Mouse (Mus musculus): ENCODE measurements around the gene Irgc1. TPM values are rescaled to one million over a fixed set of nuclear protein-coding genes. Genes with fewer than 3 reads are reported as not detected.

The Irgc1 gene
- polyA plus RNA-seq, 1 experiment from 2014 or later: not detected

DNA sequence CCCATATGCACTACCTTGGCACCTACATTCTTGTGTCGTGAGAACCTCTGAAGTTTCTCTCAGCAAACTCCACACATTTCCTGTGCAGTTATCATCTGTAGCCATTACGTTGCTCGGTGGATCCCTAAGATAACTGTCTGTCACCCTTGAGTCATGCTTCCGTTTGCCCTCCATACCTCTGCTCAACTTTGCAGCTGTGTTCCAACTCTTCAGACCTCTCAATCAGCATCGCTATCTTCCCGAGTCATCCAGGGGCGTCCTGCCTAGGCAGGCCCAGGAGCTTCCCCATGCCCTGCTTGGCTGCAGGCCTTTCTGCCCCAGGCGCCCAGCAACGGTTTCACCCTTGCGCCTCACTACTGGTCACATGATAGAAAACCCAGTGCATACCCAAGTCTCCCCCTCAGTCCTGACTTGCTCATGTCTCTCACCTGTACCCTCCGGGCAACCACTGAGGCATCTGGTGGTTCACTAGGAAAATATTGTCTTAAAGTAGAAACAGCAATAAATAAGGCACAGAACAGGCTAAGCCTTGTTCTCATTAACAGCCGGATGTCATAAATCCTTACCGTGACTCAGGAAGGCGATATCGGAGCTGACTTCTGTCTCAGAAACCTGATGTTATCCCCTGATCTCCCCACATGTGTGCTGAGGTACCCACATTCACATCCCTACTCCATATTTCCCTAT, 57.5 kb downstream of the Irgc1 start:
- 66% methylated on average over 15 of the region's 15 CpGs for whole genome bisulfite sequencing
- no peak overlapping the region for H3K9ac ChIP-seq
- H3K9me3 ChIP-seq: no peaks in the 10 kb centered on the region
- H3K27me3 ChIP-seq (replicated peaks): no peaks in the 10 kb centered on the region
- ATAC-seq (ENCODE audit: insufficient read depth, low FRiP score, low read depth): no peak
- no peak overlapping the region for H3K27ac ChIP-seq
- H3K4me1 ChIP-seq: peaks cover 21% of the 10 kb centered on the region
- H3K4me2 ChIP-seq: no peak overlapping the region
- H3K36me3 ChIP-seq: no peaks in the 10 kb centered on the region
- H3K4me3 ChIP-seq (replicated peaks): no peak overlapping the region

DNA sequence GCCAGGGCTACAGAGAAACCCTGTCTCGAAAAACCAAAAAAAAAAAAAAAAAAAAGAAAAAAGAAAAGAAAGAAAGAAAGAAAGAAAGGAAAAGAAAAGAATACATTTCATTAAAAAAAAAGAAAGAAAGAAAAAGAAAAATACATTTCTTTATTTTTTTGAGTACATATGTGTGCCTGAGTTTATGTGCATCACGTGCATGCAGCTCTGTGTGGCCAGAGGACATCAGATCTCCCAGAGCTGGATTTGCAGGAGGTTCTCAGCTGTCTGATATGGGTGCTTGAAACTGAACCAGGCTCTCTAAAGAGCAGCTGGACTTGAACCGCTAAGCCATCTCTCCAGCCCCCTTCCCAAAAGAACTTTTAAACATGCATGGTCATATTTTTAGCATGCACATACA, 58.0 kb downstream of the Irgc1 start:
- Histone ChIP-seq H3K4me3 (replicated peaks) (no peak overlapping the region), H3K27me3 (replicated peaks) (no peaks in the 10 kb centered on the region), H3K9me3 (no peaks in the 10 kb centered on the region), H3K9ac (no peak overlapping the region), H3K4me1 (peaks cover 25% of the 10 kb centered on the region), H3K36me3 (no peaks in the 10 kb centered on the region), H3K27ac (no peak overlapping the region), H3K4me2 (no peak overlapping the region)
- ATAC-seq (ENCODE audit: insufficient read depth, low FRiP score, low read depth): no peak
- WGBS: 84% methylated on average over 3 of the region's 3 CpGs

DNA sequence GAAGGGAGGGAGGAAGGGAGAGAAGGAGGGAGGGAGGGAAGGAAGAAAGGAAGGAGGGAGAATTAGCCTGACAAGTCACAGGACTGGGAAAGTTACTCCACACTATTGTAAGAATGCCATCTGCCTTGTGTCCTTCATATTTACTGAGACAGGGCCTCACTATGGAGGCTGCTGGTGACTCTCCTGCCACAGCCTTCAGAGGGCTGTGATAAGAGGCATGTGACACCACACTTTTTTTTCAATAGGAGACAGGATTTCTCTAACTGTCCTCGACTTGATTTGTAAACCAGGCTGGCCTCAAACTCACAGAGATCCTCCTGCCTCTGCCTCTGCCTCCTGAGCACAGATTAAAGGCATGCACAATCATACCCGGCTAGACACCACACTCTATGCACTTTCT, 60.4 kb downstream of the Irgc1 start:
- H3K27ac ChIP-seq: peak overlapping the region; percentile 78
- no peak overlapping the region for H3K4me2 ChIP-seq

DNA sequence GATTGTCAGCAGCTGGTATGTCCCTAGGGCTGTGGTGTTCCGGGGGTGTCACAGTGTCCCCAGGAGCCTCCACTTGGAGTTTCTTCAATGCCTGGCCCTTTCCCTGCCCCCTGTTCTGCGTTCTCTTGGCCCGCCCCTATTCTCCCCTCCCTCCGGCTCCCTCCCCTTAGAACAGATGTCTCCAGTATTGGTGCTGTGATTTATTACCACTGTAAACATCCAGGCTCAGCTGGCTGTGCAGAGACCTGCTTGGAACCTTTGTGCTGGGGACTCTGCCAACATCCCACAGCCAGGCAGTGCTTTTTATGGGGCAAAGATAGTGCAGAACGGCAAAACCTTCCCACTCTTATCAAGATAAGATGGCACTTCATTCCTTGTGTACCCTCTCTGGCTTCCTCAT, 61.0 kb downstream of the Irgc1 start:
- peak; percentile 80 for ATAC-seq (ENCODE audit: insufficient read depth, low FRiP score, low read depth)
- peak overlapping the region; percentile 46 for H3K4me2 ChIP-seq
- 0 out of 2 replicates have a peak overlapping the region, but pooled peaks have one; percentile 23 for H3K4me3 ChIP-seq (replicated peaks)
- H3K4me1 ChIP-seq: peaks cover 19% of the 10 kb centered on the region
- no peaks in the 10 kb centered on the region for H3K9me3 ChIP-seq
- WGBS: 5% methylated on average over 5 of the region's 5 CpGs
- H3K27me3 ChIP-seq (replicated peaks): no peaks in the 10 kb centered on the region
- H3K27ac ChIP-seq: peak overlapping the region; percentile 78
- no peak overlapping the region for H3K9ac ChIP-seq
- H3K36me3 ChIP-seq: no peaks in the 10 kb centered on the region

More for the DNA sequence above, 60.4 kb downstream of the Irgc1 start:
- ATAC-seq (ENCODE audit: insufficient read depth, low FRiP score, low read depth): no peak
- no peak overlapping the region for H3K9ac ChIP-seq
- H3K9me3 ChIP-seq: no peaks in the 10 kb centered on the region
- H3K4me1 ChIP-seq: peaks cover 20% of the 10 kb centered on the region
- H3K4me3 ChIP-seq (replicated peaks): no peak overlapping the region
- no peaks in the 10 kb centered on the region for H3K27me3 ChIP-seq (replicated peaks)
- no peaks in the 10 kb centered on the region for H3K36me3 ChIP-seq
- WGBS: 69% methylated on average over 2 of the region's 2 CpGs

DNA sequence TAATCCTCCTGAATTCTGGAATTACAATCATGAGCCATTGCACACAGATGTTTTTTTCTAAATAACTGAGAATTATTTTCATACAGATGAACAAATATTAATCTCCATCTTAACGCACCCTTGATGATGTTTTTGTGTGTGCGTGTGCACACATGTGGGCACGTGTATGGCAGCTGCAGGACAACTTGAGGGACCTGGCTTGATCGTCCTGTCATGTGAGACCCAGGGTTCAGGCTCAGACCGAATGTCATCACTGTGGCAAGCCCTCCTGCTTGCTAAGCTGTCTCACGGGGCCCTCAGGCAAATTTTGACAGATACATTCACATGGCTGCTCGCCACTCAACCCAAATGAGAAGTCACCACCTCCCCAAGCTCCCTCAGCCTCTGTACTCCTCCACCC, 61.6 kb downstream of the Irgc1 start:
- H3K36me3 ChIP-seq: no peaks in the 10 kb centered on the region
- 47% methylated on average over 7 of the region's 7 CpGs for WGBS
- no peak overlapping the region for H3K4me3 ChIP-seq (replicated peaks)
- no peak overlapping the region for H3K9ac ChIP-seq
- no peaks in the 10 kb centered on the region for H3K27me3 ChIP-seq (replicated peaks)
- H3K27ac ChIP-seq: peak overlapping the region; percentile 49; the same call in 1 of the 2 replicates
- H3K4me2 ChIP-seq: peak overlapping the region; percentile 19; the same call in 1 of the 2 replicates
- no peaks in the 10 kb centered on the region for H3K9me3 ChIP-seq
- peaks cover 19% of the 10 kb centered on the region for H3K4me1 ChIP-seq
- no peak for ATAC-seq (ENCODE audit: insufficient read depth, low FRiP score, low read depth)

DNA sequence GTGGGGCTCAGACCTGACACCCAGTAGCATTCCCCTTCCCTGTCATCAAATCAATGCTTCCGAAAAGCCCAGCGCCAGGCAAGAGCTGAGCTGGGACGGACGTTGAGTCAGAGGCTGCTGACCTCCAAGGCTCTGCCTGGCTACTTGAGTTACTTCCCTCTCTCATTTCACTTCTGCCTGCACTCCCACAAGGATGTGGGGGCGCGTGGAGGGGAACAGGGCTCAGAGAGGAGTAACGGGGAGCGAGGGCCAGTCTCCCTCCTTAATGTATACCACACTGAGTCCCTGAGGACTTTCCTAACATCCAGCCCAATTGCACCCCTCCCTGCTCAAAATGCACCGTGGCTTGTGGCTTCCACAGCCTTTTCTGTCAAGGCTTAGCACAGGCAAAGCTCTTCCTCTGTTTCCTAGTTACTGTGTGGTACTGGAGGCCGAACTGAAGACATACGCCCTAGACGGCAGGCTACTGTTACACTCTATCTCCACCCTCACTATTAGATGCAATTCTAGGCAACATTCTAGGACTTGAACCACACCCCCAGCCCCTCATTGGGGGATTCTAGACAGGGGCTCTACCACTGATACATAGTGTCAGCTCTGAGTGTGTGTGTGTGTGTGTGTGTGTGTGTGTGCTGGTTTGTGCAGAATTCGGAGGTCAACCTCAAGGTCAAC, 62.4 kb downstream of the Irgc1 start:
- H3K4me1 ChIP-seq: peaks cover 19% of the 10 kb centered on the region
- no peak overlapping the region for H3K4me3 ChIP-seq (replicated peaks)
- H3K9me3 ChIP-seq: no peaks in the 10 kb centered on the region
- peak overlapping the region; percentile 44 for H3K27ac ChIP-seq
- 47% methylated on average over 13 of the region's 13 CpGs for WGBS
- ATAC-seq (ENCODE audit: insufficient read depth, low FRiP score, low read depth): no peak
- no peaks in the 10 kb centered on the region for H3K36me3 ChIP-seq
- H3K4me2 ChIP-seq: no peak overlapping the region
- H3K27me3 ChIP-seq (replicated peaks): no peaks in the 10 kb centered on the region
- H3K9ac ChIP-seq: no peak overlapping the region

DNA sequence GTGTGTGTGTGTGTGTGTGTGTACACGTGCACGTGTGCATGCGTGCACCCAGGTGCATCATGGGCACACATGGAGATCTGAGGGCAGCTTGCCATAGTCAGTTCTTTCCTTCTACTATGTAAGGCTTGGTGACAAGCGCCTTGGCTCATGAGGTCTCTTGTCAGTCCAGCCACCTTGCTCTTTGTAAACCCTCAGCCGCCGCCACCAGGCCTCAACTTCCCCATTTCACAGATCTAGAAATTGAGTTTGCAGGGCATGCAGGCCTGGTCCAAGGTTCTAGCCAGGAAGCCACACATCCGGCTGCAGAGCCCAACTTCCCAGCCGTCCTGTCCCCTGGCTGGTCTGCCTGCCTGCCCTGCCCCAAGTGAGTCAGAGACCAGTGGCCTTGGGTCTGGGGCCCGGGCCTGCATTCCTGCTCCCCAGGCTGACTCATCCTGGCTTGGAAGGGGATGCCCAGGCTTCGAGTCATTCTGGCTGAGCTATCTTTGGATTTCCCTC, 65.0 kb downstream of the Irgc1 start:
- Histone ChIP-seq H3K4me2 (no peak overlapping the region), H3K4me3 (replicated peaks) (no peak overlapping the region), H3K9ac (no peak overlapping the region), H3K36me3 (no peaks in the 10 kb centered on the region), H3K4me1 (peaks cover 19% of the 10 kb centered on the region), H3K27ac (no peak overlapping the region), H3K9me3 (no peaks in the 10 kb centered on the region), H3K27me3 (replicated peaks) (no peaks in the 10 kb centered on the region)
- WGBS: 68% methylated on average over 10 of the region's 10 CpGs
- no peak for ATAC-seq (ENCODE audit: insufficient read depth, low FRiP score, low read depth)

DNA sequence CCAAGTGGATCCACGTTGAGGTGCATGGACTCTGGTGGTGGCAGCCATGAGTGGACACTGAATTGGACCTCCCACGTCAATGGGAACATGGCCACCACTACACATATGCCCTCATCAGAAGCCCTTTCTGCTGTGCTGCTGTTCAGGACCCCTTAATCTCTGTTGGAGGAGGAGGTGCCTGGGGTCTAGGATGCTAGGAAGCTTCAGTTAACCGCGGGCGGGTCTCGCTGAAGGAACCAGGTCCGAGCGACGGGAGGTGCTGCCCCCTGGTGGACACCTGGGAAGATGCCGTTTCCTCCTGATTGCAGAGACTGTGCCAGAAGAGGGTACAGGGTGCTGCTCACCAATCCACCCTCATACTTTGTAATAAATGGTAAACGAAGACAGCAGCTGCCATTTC, 67.3 kb downstream of the Irgc1 start:
- Histone ChIP-seq H3K4me1 (peaks cover 12% of the 10 kb centered on the region), H3K27ac (no peak overlapping the region), H3K9ac (no peak overlapping the region), H3K9me3 (no peaks in the 10 kb centered on the region), H3K4me3 (replicated peaks) (no peak overlapping the region), H3K27me3 (replicated peaks) (no peaks in the 10 kb centered on the region), H3K36me3 (no peaks in the 10 kb centered on the region), H3K4me2 (peak overlapping the region; percentile 33; the same call in 1 of the 2 replicates)
- WGBS: 9% methylated on average over 11 of the region's 11 CpGs
- ATAC-seq (ENCODE audit: insufficient read depth, low FRiP score, low read depth): no peak

DNA sequence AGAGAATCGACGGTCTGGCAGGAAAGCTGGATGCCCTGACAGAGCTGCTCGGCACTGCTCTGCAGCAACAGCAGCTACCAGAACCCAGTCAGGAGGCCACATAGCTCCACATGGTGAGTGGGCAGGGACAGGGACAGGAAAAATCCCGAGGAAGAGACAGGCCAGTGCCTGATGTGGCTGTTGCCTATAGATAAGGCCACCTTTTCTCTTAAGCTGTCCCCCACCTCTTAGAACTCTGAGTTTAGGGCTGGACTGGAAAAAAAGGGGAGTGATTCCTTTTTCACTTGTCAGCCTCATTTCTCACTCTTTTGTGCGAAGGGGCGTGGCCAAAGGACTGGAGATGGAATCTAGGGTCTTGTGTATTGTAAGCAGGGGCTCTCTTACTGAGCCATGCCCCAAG, 68.0 kb downstream of the Irgc1 start:
- Histone ChIP-seq H3K36me3 (no peaks in the 10 kb centered on the region), H3K9ac (no peak overlapping the region), H3K27ac (no peak overlapping the region), H3K4me2 (no peak overlapping the region), H3K9me3 (no peaks in the 10 kb centered on the region), H3K4me3 (replicated peaks) (no peak overlapping the region), H3K4me1 (0 out of 2 replicates have a peak, but pooled peaks cover 5% of the 10 kb centered on the region), H3K27me3 (replicated peaks) (no peaks in the 10 kb centered on the region)
- 60% methylated on average over 6 of the region's 6 CpGs for WGBS
- ATAC-seq (ENCODE audit: insufficient read depth, low FRiP score, low read depth): no peak

DNA sequence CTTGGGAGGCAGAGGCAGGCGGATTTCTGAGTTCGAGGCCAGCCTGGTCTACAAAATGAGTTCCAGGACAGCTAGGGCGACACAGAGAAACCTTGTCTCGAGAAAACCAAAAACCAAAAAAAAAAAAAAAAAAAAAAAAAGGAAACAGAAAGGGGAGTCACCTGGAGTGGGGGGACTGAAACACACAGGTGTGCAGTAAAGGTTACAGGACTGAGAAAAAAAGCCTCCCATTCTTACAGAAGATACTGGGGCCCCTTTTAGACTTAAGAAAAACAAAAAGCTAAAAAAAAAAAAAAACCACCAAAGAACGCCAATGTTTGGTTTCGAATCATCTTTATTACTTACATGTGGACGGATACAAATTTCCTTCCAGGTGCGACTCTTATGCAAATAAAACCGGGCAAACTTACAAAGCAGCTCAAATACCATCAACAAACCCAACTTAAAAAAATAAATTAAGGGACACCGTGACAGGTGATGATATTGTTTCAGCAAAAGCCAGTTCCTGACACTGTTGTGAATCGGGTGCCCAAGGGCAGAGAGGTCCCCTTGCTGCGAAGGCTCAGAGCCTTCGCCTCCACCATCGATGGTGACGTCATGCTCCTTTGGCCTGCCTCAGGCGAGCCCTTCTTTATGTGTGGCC, 69.2 kb downstream of the Irgc1 start:
- no peak overlapping the region for H3K27ac ChIP-seq
- 66% methylated on average over 16 of the region's 16 CpGs for WGBS
- ATAC-seq (ENCODE audit: insufficient read depth, low FRiP score, low read depth): no peak
- no peak overlapping the region for H3K4me3 ChIP-seq (replicated peaks)
- peaks cover 8% of the 10 kb centered on the region; the same call in 1 of the 2 replicates for H3K4me1 ChIP-seq
- H3K36me3 ChIP-seq: no peaks in the 10 kb centered on the region
- no peaks in the 10 kb centered on the region for H3K27me3 ChIP-seq (replicated peaks)
- no peaks in the 10 kb centered on the region for H3K9me3 ChIP-seq
- no peak overlapping the region for H3K4me2 ChIP-seq
- no peak overlapping the region for H3K9ac ChIP-seq

All from stomach, embryonic 15.5 days (tissue).